Mouse (Mus musculus): ENCODE measurements around the gene Nmb.

DNA sequence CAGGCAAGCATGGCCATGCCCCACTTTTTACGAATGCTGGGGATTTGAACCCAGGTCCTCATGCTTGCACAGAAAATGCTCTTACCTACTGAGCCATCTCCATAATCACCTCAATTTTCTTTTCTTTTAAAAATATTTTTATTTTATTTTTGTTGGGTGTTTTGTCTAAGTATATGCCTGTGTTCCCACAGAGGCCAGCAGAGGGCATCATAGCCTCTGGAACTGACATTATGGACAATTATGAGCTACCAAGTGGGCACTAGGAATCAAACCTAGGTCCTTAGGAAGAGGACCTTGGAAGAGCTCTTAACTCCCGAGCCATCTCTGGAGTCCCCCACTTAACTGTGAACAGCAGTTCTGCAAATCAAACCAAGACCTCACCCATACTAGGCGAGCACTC, 51.7 kb downstream of the Nmb start:
- TF ChIP-seq GATA1 (IDR thresholded peaks at IDR 0.05; ENCODE audit: borderline replicate concordance, low read length) (no peak), FLI1 (IDR thresholded peaks at IDR 0.05; ENCODE audit: low read length) (no peak)

All from megakaryocyte, embryonic 14.5 days (primary cell).